Mouse (Mus musculus): ENCODE measurements at regions not wholly inside any gene's neighbourhood (a gene's known extent, or its start where the extent isn't known, plus 50 kb on each side); places are given as distances from the start of the nearest gene placed in this dataset.
"Not testable (repeated sequence)": the region's sequence is repeated elsewhere in the genome, so short reads cannot be mapped to it uniquely, and the experiment has no call there.

GRCm38 (mm10) chr2:107117564-107117963 lies 58.1 kb upstream of the Fshb start:
- H3K4me3 ChIP-seq (ENCODE audit: low read length) = no peak overlapping the region
- no peak overlapping the region for H3K4me2 ChIP-seq (ENCODE audit: low read depth, low read length)
- H3K9me3 ChIP-seq (ENCODE audit: control insufficient read depth, low read length) = no peaks in the 10 kb centered on the region
- H3K36me3 ChIP-seq (ENCODE audit: control insufficient read depth, insufficient read depth, low read length) = no peaks in the 10 kb centered on the region
- 79% methylated on average over 6 of the region's 6 CpGs for WGBS
- no peaks in the 10 kb centered on the region for H3K4me1 ChIP-seq (replicated peaks; ENCODE audit: control insufficient read depth, insufficient read depth, low read length)
- no peaks in the 10 kb centered on the region for H3K27me3 ChIP-seq (ENCODE audit: control insufficient read depth, insufficient read depth, low read depth, low read length)
- H3K9ac ChIP-seq (ENCODE audit: low read length) = no peak overlapping the region
- ATAC-seq (ENCODE audit: low read depth) = no peak
- H3K27ac ChIP-seq (ENCODE audit: low read length) = no peak overlapping the region

GRCm38 (mm10) chr2:107118711-107119474 lies 59.4 kb upstream of the Fshb start:
- Histone ChIP-seq H3K4me2 (ENCODE audit: low read depth, low read length) (no peak overlapping the region), H3K27ac (ENCODE audit: low read length) (no peak overlapping the region), H3K4me1 (replicated peaks; ENCODE audit: control insufficient read depth, insufficient read depth, low read length) (no peaks in the 10 kb centered on the region), H3K9ac (ENCODE audit: low read length) (no peak overlapping the region), H3K36me3 (ENCODE audit: control insufficient read depth, insufficient read depth, low read length) (no peaks in the 10 kb centered on the region), H3K27me3 (ENCODE audit: control insufficient read depth, insufficient read depth, low read depth, low read length) (no peaks in the 10 kb centered on the region), H3K9me3 (ENCODE audit: control insufficient read depth, low read length) (no peaks in the 10 kb centered on the region), H3K4me3 (ENCODE audit: low read length) (no peak overlapping the region)
- no peak for ATAC-seq (ENCODE audit: low read depth)
- 65% methylated on average over 9 of the region's 9 CpGs for WGBS

GRCm38 (mm10) chr2:107119697-107120096 lies 60.2 kb upstream of the Fshb start:
- H3K9me3 ChIP-seq (ENCODE audit: control insufficient read depth, low read length) = no peaks in the 10 kb centered on the region
- H3K36me3 ChIP-seq (ENCODE audit: control insufficient read depth, insufficient read depth, low read length) = no peaks in the 10 kb centered on the region
- no peak overlapping the region for H3K27ac ChIP-seq (ENCODE audit: low read length)
- H3K27me3 ChIP-seq (ENCODE audit: control insufficient read depth, insufficient read depth, low read depth, low read length) = no peaks in the 10 kb centered on the region
- no peak overlapping the region for H3K9ac ChIP-seq (ENCODE audit: low read length)
- 3% methylated on average over 1 of the region's 1 CpGs for WGBS
- no peaks in the 10 kb centered on the region for H3K4me1 ChIP-seq (replicated peaks; ENCODE audit: control insufficient read depth, insufficient read depth, low read length)
- ATAC-seq (ENCODE audit: low read depth) = no peak
- H3K4me2 ChIP-seq (ENCODE audit: low read depth, low read length) = no peak overlapping the region
- no peak overlapping the region for H3K4me3 ChIP-seq (ENCODE audit: low read length)

- Histone ChIP-seq H3K4me2 (ENCODE audit: low read depth, low read length) (no peak overlapping the region), H3K36me3 (ENCODE audit: control insufficient read depth, insufficient read depth, low read length) (no peaks in the 10 kb centered on the region), H3K27ac (ENCODE audit: low read length) (no peak overlapping the region), H3K4me3 (ENCODE audit: low read length) (no peak overlapping the region), H3K27me3 (ENCODE audit: control insufficient read depth, insufficient read depth, low read depth, low read length) (no peaks in the 10 kb centered on the region), H3K9me3 (ENCODE audit: control insufficient read depth, low read length) (no peaks in the 10 kb centered on the region), H3K4me1 (replicated peaks; ENCODE audit: control insufficient read depth, insufficient read depth, low read length) (no peaks in the 10 kb centered on the region), H3K9ac (ENCODE audit: low read length) (no peak overlapping the region)
- no peak for ATAC-seq (ENCODE audit: low read depth)
Measured at GRCm38 (mm10) chr2:107133186-107133585, 73.7 kb upstream of the Fshb start.

GRCm38 (mm10) chr2:107149317-107149716 lies 89.9 kb upstream of the Fshb start:
- Histone ChIP-seq H3K4me1 (replicated peaks; ENCODE audit: control insufficient read depth, insufficient read depth, low read length) (no peaks in the 10 kb centered on the region), H3K9me3 (ENCODE audit: control insufficient read depth, low read length) (no peaks in the 10 kb centered on the region), H3K27ac (ENCODE audit: low read length) (no peak overlapping the region), H3K4me2 (ENCODE audit: low read depth, low read length) (no peak overlapping the region), H3K4me3 (ENCODE audit: low read length) (no peak overlapping the region), H3K36me3 (ENCODE audit: control insufficient read depth, insufficient read depth, low read length) (no peaks in the 10 kb centered on the region), H3K9ac (ENCODE audit: low read length) (no peak overlapping the region), H3K27me3 (ENCODE audit: control insufficient read depth, insufficient read depth, low read depth, low read length) (no peaks in the 10 kb centered on the region)
- WGBS = 83% methylated on average over 2 of the region's 2 CpGs
- no peak for ATAC-seq (ENCODE audit: low read depth)

- ATAC-seq (ENCODE audit: low read depth) = no peak
Measured at GRCm38 (mm10) chr2:107149851-107150250, 90.4 kb upstream of the Fshb start.

GRCm38 (mm10) chr2:107150373-107150772 lies 90.9 kb upstream of the Fshb start:
- Histone ChIP-seq H3K4me2 (ENCODE audit: low read depth, low read length) (no peak overlapping the region), H3K27ac (ENCODE audit: low read length) (no peak overlapping the region), H3K27me3 (ENCODE audit: control insufficient read depth, insufficient read depth, low read depth, low read length) (no peaks in the 10 kb centered on the region), H3K9me3 (ENCODE audit: control insufficient read depth, low read length) (no peaks in the 10 kb centered on the region), H3K36me3 (ENCODE audit: control insufficient read depth, insufficient read depth, low read length) (no peaks in the 10 kb centered on the region), H3K9ac (ENCODE audit: low read length) (no peak overlapping the region), H3K4me1 (replicated peaks; ENCODE audit: control insufficient read depth, insufficient read depth, low read length) (no peaks in the 10 kb centered on the region), H3K4me3 (ENCODE audit: low read length) (no peak overlapping the region)
- ATAC-seq (ENCODE audit: low read depth) = no peak
- 56% methylated on average over 3 of the region's 3 CpGs for WGBS

More at GRCm38 (mm10) chr2:107149851-107150250, 90.4 kb upstream of the Fshb start:
- H3K9me3 ChIP-seq (ENCODE audit: control insufficient read depth, low read length) = no peaks in the 10 kb centered on the region
- no peaks in the 10 kb centered on the region for H3K27me3 ChIP-seq (ENCODE audit: control insufficient read depth, insufficient read depth, low read depth, low read length)
- H3K36me3 ChIP-seq (ENCODE audit: control insufficient read depth, insufficient read depth, low read length) = no peaks in the 10 kb centered on the region
- no peaks in the 10 kb centered on the region for H3K4me1 ChIP-seq (replicated peaks; ENCODE audit: control insufficient read depth, insufficient read depth, low read length)
- no peak overlapping the region for H3K27ac ChIP-seq (ENCODE audit: low read length)
- no peak overlapping the region for H3K4me2 ChIP-seq (ENCODE audit: low read depth, low read length)
- H3K9ac ChIP-seq (ENCODE audit: low read length) = no peak overlapping the region
- 82% methylated on average over 2 of the region's 2 CpGs for WGBS
- H3K4me3 ChIP-seq (ENCODE audit: low read length) = no peak overlapping the region

- no peak for ATAC-seq (ENCODE audit: low read depth)
- no peaks in the 10 kb centered on the region for H3K36me3 ChIP-seq (ENCODE audit: control insufficient read depth, insufficient read depth, low read length)
- H3K9ac ChIP-seq (ENCODE audit: low read length) = no peak overlapping the region
- no peaks in the 10 kb centered on the region for H3K4me1 ChIP-seq (replicated peaks; ENCODE audit: control insufficient read depth, insufficient read depth, low read length)
- H3K4me3 ChIP-seq (ENCODE audit: low read length) = no peak overlapping the region
- no peaks in the 10 kb centered on the region for H3K9me3 ChIP-seq (ENCODE audit: control insufficient read depth, low read length)
- no peak overlapping the region for H3K27ac ChIP-seq (ENCODE audit: low read length)
- H3K27me3 ChIP-seq (ENCODE audit: control insufficient read depth, insufficient read depth, low read depth, low read length) = no peaks in the 10 kb centered on the region
- no peak overlapping the region for H3K4me2 ChIP-seq (ENCODE audit: low read depth, low read length)
Measured at GRCm38 (mm10) chr2:107151878-107152277, 92.4 kb upstream of the Fshb start.

GRCm38 (mm10) chr2:107158836-107159402 lies 99.5 kb upstream of the Fshb start:
- not testable (repeated sequence) for H3K9me3 ChIP-seq (ENCODE audit: control insufficient read depth, low read length); H3K4me1 ChIP-seq (replicated peaks; ENCODE audit: control insufficient read depth, insufficient read depth, low read length); ATAC-seq (ENCODE audit: low read depth); H3K4me3 ChIP-seq (ENCODE audit: low read length); H3K4me2 ChIP-seq (ENCODE audit: low read depth, low read length); H3K9ac ChIP-seq (ENCODE audit: low read length); H3K36me3 ChIP-seq (ENCODE audit: control insufficient read depth, insufficient read depth, low read length); H3K27ac ChIP-seq (ENCODE audit: low read length); H3K27me3 ChIP-seq (ENCODE audit: control insufficient read depth, insufficient read depth, low read depth, low read length)
- WGBS = 83% methylated on average over 13 of the region's 13 CpGs
